Mouse (Mus musculus): ENCODE results near the gene Opa1. TPM values are rescaled to one million over a fixed set of nuclear protein-coding genes. Genes with fewer than 3 reads are reported as not detected.
A peak's percentile ranks its signal among the peaks of the same experiment; 100 is the strongest.

The Opa1 gene
- total RNA-seq, 2 experiments from 2014 or later: 30.5 to 56.2 TPM

DNA sequence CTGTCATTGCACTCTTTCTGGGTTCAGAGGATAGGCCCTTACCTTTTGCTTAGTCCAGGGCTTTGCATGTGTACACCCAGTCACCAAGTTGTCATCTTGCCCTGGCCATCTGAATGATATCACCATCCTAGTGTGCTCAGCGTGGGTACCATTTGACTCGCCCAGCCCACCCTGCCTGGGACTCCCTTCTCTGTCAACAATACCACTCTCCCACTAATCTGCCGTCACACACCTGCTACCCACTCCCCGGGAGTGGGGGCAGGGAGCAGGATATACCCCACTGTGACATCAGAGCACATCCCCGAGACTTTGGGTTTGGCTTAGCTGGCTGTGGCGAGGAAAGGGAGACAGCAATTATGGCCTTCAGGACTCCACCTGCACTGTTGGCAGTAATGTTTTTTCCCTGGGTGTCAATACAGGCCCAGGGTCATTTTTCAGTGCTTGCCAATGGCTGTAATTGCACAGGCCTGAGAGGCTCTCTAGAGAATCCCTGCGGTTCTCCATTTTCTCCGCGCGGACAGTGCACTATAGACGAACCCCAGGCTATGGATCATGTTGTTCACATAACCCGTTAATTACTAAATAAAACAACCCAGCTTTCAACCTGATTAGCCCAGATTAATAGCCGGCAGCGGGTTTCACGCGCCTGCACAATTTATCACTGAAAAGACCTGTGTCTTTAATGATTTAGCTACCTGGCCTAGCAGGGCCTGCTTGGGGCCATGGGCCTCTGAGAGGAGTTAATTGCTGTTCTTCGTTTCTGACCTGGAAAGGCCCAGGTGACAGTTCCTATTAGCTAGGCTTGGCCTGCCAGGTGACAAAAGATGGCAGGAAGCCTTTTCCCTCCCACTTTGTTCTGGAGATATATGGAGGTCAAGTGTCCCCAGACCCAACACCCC, 109.1 kb downstream of the Opa1 start:
- no peak for ATAC-seq (ENCODE audit: poor library complexity, severe bottlenecking)

DNA sequence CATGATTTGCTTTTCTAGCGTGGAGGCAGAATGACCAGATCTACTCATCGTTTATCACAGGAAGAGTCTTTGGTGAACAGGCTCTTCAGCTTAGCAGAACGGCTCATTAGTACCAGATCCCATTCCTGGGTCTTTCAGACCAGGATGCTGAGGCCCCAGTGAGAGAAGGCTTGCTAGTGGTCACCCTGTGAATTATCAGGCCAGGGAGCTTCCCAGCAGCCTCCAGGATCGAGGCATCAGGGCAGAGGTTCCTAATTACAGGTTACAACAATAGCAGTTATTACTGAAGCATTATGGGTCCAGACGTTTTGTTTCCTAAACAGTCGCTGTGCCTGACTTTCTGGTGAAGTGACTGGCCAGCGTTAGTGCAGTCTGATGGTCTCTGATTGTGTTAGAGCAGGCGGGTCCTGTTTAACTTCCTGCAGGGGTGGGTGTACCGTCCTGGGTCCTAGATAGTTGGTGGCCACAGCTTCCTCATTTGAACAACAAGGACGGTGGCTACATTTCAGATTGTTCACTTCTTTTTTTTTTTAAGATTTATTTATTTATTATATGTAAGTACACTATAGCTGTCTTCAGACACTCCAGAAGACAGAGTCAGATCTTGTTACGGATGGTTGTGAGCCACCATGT, 110.2 kb downstream of the Opa1 start:
- peak; percentile 85 for ATAC-seq (ENCODE audit: poor library complexity, severe bottlenecking)

DNA sequence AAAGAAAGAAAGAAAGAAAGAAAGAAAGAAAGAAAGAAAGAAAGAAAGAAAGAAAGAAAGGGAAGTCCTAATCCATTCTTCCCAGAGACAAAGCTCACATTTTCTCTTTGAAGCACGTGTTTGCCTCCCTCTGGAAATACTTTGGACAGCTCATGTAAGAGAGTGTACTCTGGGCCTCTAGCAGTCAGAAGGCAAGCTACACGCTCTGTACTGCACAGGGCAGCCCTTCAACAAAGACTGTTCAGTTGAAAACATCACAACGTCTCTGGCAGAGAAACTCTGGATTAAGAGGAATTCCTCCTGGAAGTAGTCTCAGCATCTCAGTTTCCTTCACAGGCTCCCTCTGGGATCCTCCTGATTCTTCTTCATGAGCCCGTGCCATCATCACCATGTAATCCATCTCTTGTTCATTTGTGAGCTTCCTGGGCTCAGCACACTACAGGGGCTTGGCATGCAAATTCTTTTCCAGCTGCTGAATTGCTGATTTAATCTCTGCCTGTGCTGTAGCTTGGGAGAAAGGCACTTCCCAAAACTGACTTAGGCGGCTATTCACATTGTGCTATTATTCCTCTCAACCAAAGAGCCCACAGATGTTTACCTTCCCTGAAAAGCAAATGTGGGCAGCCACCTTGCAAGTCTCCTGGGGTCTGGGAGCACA, 114.0 kb downstream of the Opa1 start:
- ATAC-seq (ENCODE audit: poor library complexity, severe bottlenecking): no peak

DNA sequence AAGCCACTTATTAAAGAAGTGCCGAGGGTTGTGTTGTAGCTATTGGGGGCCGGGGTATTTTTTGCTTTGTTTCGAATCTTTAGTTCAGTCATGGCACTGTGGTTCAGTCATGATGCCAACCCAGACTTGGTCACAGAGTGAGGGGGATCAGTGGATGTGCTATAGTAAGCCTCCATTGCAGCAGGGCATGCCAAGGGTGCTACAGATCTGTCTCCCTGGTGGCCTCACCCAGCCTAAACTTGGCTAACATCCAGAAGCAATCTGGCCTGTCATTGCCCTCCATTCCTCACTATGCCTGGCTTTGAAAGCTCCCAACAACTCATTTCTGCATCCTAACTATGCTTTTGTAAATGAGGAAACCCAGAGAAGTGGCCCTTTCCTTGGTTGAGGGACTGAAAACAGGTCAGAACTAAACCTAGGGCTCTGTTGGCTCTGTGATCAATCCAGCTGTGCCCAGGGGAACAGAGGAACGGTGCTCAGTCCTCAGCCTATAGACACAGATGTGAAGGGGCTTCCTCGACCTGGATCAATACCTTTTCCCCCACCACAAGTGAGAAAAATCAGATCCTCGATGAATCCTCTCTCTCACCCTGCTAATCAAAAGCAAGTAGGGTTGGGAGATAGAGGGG, 114.8 kb downstream of the Opa1 start:
- ATAC-seq (ENCODE audit: poor library complexity, severe bottlenecking): no peak

DNA sequence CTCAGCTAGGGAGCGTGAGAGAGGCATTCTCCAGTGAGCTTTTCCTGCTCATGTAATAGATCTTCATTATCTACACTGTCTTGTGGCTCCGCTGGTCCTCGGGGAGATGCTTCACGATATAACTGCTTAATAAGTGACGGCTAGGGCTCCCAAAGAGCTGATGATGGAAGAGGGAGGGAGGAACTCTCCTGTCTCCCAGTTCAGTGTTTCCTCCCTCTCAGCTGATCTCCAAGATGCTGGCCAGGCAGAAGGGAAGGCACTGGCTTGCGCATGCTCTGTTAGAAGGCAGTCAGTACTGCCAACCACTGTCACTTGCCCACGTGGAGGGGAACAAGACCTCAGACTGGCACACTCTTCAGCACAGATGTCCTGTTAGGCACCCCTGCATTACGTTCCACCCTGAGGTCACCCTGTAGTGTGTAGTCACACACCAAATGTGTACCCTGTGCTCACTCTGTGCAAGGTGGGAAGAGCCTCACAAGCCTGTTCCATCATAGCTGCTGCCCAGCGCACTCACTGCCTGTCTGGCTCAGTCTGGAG, 115.4 kb downstream of the Opa1 start:
- no peak for ATAC-seq (ENCODE audit: poor library complexity, severe bottlenecking)

Other genes with a start within 250 kb of the Opa1 start
- not detected in 2 replicates for gene Atp13a5, start 200.6 kb upstream of the Opa1 start, total RNA-seq (2015)
- gene Atp13a5, start 200.6 kb upstream of the Opa1 start, total RNA-seq (2017): not detected in 2 replicates
- not detected in 2 replicates for gene Atp13a4, start 34.5 kb upstream of the Opa1 start, total RNA-seq (2015)
- not detected in 2 replicates for gene Atp13a4, start 34.5 kb upstream of the Opa1 start, total RNA-seq (2017)

Data from megakaryocyte, adult 5-6 weeks (primary cell).